Mouse (Mus musculus) kidney, postnatal 14 days (tissue): ENCODE data around the gene Exosc2.

Experiments used
- DNase-seq: peaks from one replicate; pipeline ENCODE4 v3.0.0; 2022; ENCODE audit warnings: mixed read lengths

Gene Exosc2

GRCm38 (mm10) chr2:31670551-31671035 is at the start of gene Exosc2:
Gene Exosc2 (plus strand): TSS chr2:31670715.
- DNase-seq, result peak; percentile 95

GRCm38 (mm10) chr2:31633531-31633930 is 37.0 kb upstream of the Exosc2 start:
- DNase-seq, result no peak

GRCm38 (mm10) chr2:31635281-31636137 is 35.0 kb upstream of the Exosc2 start:
- DNase-seq, result no peak

GRCm38 (mm10) chr2:31636138-31636741 is 34.3 kb upstream of the Exosc2 start:
- no peak for DNase-seq

GRCm38 (mm10) chr2:31636742-31637141 is 33.8 kb upstream of the Exosc2 start:
- DNase-seq, result no peak

- no peak for DNase-seq
Measured at GRCm38 (mm10) chr2:31637311-31637710, 33.2 kb upstream of the Exosc2 start.

- peak; percentile 58 for DNase-seq
Measured at GRCm38 (mm10) chr2:31637807-31638206, 32.7 kb upstream of the Exosc2 start.

- no peak for DNase-seq
Measured at GRCm38 (mm10) chr2:31638581-31639465, 31.7 kb upstream of the Exosc2 start.

- DNase-seq, result no peak
Measured at GRCm38 (mm10) chr2:31639466-31639760, 31.1 kb upstream of the Exosc2 start.

GRCm38 (mm10) chr2:31639901-31640608 is 30.5 kb upstream of the Exosc2 start, which contains the start of gene Prdm12:
Gene Prdm12 (plus strand): TSS chr2:31640037.
- DNase-seq, result no peak

- DNase-seq, result no peak
Measured at GRCm38 (mm10) chr2:31640609-31641507, 29.7 kb upstream of the Exosc2 start.

- DNase-seq, result no peak
Measured at GRCm38 (mm10) chr2:31641508-31641830, 29.0 kb upstream of the Exosc2 start.

- no peak for DNase-seq
Measured at GRCm38 (mm10) chr2:31641929-31642328, 28.6 kb upstream of the Exosc2 start.

- DNase-seq, result no peak
Measured at GRCm38 (mm10) chr2:31653971-31654853, 16.3 kb upstream of the Exosc2 start.

- DNase-seq, result peak; percentile 52
Measured at GRCm38 (mm10) chr2:31654854-31655559, 15.5 kb upstream of the Exosc2 start.

GRCm38 (mm10) chr2:31656374-31656773 is 14.1 kb upstream of the Exosc2 start:
- no peak for DNase-seq

- no peak for DNase-seq
Measured at GRCm38 (mm10) chr2:31662939-31663803, 7.3 kb upstream of the Exosc2 start.

- DNase-seq, result peak; percentile 30
Measured at GRCm38 (mm10) chr2:31663804-31664180, 6.7 kb upstream of the Exosc2 start.

- peak; percentile 61 for DNase-seq
Measured at GRCm38 (mm10) chr2:31667332-31667731, 3.2 kb upstream of the Exosc2 start.
